Mouse (Mus musculus): ENCODE measurements around the gene Pla2g15. TPM values are rescaled to one million over a fixed set of nuclear protein-coding genes. Genes with fewer than 3 reads are reported as not detected.

Gene Pla2g15
- total and polyA plus RNA-seq, 2 experiments from 2014 or later: 14.6 to 18.2 TPM

GRCm38 (mm10) chr8:106129997-106130396, 20.2 kb upstream of the Pla2g15 start:
- no peaks in the 10 kb centered on the region for H3K9me3 ChIP-seq (ENCODE audit: low read length)
- no peak for TF ChIP-seq CTCF (IDR thresholded peaks at IDR 0.05; ENCODE audit: low read depth)
- DNase-seq (ENCODE audit: low spot score) (no peak), ATAC-seq (no peak)
- H3K4me3 ChIP-seq (ENCODE audit: low read length): no peak overlapping the region
- no peak overlapping the region for H3K27ac ChIP-seq
- no peaks in the 10 kb centered on the region for H3K4me1 ChIP-seq (ENCODE audit: insufficient read depth, low read length)
- H3K27me3 ChIP-seq (ENCODE audit: insufficient read depth, low read length): peaks cover 13% of the 10 kb centered on the region
- no peak overlapping the region for H3K9ac ChIP-seq (replicated peaks; ENCODE audit: low read length)
- H3K36me3 ChIP-seq (ENCODE audit: insufficient read depth, low read length): peaks cover 20% of the 10 kb centered on the region; the same call in 1 of the 2 replicates
- H3K4me2 ChIP-seq (ENCODE audit: low read depth, low read length): no peak overlapping the region
- WGBS: 90% methylated on average over 2 of the region's 2 CpGs

GRCm38 (mm10) chr8:106130505-106130904, 19.7 kb upstream of the Pla2g15 start:
- 88% methylated on average over 2 of the region's 2 CpGs for WGBS
- Histone ChIP-seq H3K36me3 (ENCODE audit: insufficient read depth, low read length) (peaks cover 20% of the 10 kb centered on the region; the same call in 1 of the 2 replicates), H3K4me1 (ENCODE audit: insufficient read depth, low read length) (no peaks in the 10 kb centered on the region), H3K4me2 (ENCODE audit: low read depth, low read length) (no peak overlapping the region), H3K9me3 (ENCODE audit: low read length) (no peaks in the 10 kb centered on the region), H3K4me3 (ENCODE audit: low read length) (no peak overlapping the region), H3K27me3 (ENCODE audit: insufficient read depth, low read length) (peaks cover 18% of the 10 kb centered on the region), H3K9ac (replicated peaks; ENCODE audit: low read length) (no peak overlapping the region), H3K27ac (no peak overlapping the region)
- no peak for TF ChIP-seq CTCF (IDR thresholded peaks at IDR 0.05; ENCODE audit: low read depth)
- ATAC-seq (no peak), DNase-seq (ENCODE audit: low spot score) (no peak)

- H3K9ac ChIP-seq (replicated peaks; ENCODE audit: low read length): no peak overlapping the region
- H3K4me1 ChIP-seq (ENCODE audit: insufficient read depth, low read length): peaks cover 3% of the 10 kb centered on the region; the same call in 1 of the 2 replicates
- no peaks in the 10 kb centered on the region for H3K9me3 ChIP-seq (ENCODE audit: low read length)
- H3K27ac ChIP-seq: no peak overlapping the region
- DNase-seq (ENCODE audit: low spot score) (no peak), ATAC-seq (no peak)
- 91% methylated on average over 4 of the region's 4 CpGs for WGBS
- H3K36me3 ChIP-seq (ENCODE audit: insufficient read depth, low read length): peaks cover 20% of the 10 kb centered on the region; the same call in 1 of the 2 replicates
- TF ChIP-seq CTCF (IDR thresholded peaks at IDR 0.05; ENCODE audit: low read depth): no peak
- no peak overlapping the region for H3K4me3 ChIP-seq (ENCODE audit: low read length)
- H3K4me2 ChIP-seq (ENCODE audit: low read depth, low read length): no peak overlapping the region
- H3K27me3 ChIP-seq (ENCODE audit: insufficient read depth, low read length): peaks cover 18% of the 10 kb centered on the region
These were observed 19.2 kb upstream of the Pla2g15 start for GRCm38 (mm10) chr8:106131021-106131420.

- Histone ChIP-seq H3K4me2 (ENCODE audit: low read depth, low read length) (no peak overlapping the region), H3K4me1 (ENCODE audit: insufficient read depth, low read length) (peaks cover 7% of the 10 kb centered on the region), H3K9ac (replicated peaks; ENCODE audit: low read length) (no peak overlapping the region), H3K4me3 (ENCODE audit: low read length) (no peak overlapping the region), H3K27ac (no peak overlapping the region), H3K9me3 (ENCODE audit: low read length) (no peaks in the 10 kb centered on the region), H3K36me3 (ENCODE audit: insufficient read depth, low read length) (peaks cover 20% of the 10 kb centered on the region; the same call in 1 of the 2 replicates), H3K27me3 (ENCODE audit: insufficient read depth, low read length) (peaks cover 23% of the 10 kb centered on the region)
- ATAC-seq: no peak
- 90% methylated on average over 7 of the region's 7 CpGs for WGBS
- no peak for TF ChIP-seq CTCF (IDR thresholded peaks at IDR 0.05; ENCODE audit: low read depth)
- DNase-seq (ENCODE audit: low spot score): no peak
These were observed 18.5 kb upstream of the Pla2g15 start for GRCm38 (mm10) chr8:106131488-106132222.

GRCm38 (mm10) chr8:106132356-106132755, 17.8 kb upstream of the Pla2g15 start:
- Histone ChIP-seq H3K27ac (no peak overlapping the region), H3K9me3 (ENCODE audit: low read length) (no peaks in the 10 kb centered on the region), H3K9ac (replicated peaks; ENCODE audit: low read length) (no peak overlapping the region), H3K36me3 (ENCODE audit: insufficient read depth, low read length) (peaks cover 18% of the 10 kb centered on the region; the same call in 1 of the 2 replicates), H3K27me3 (ENCODE audit: insufficient read depth, low read length) (peaks cover 30% of the 10 kb centered on the region), H3K4me1 (ENCODE audit: insufficient read depth, low read length) (peaks cover 14% of the 10 kb centered on the region), H3K4me2 (ENCODE audit: low read depth, low read length) (no peak overlapping the region), H3K4me3 (ENCODE audit: low read length) (no peak overlapping the region)
- DNase-seq (ENCODE audit: low spot score) (no peak), ATAC-seq (no peak)
- WGBS: 92% methylated on average over 11 of the region's 11 CpGs
- TF ChIP-seq CTCF (IDR thresholded peaks at IDR 0.05; ENCODE audit: low read depth): no peak

- Histone ChIP-seq H3K36me3 (ENCODE audit: insufficient read depth, low read length) (peaks cover 17% of the 10 kb centered on the region; the same call in 1 of the 2 replicates), H3K4me3 (ENCODE audit: low read length) (no peak overlapping the region), H3K27ac (no peak overlapping the region), H3K4me1 (ENCODE audit: insufficient read depth, low read length) (peaks cover 20% of the 10 kb centered on the region), H3K9ac (replicated peaks; ENCODE audit: low read length) (no peak overlapping the region), H3K9me3 (ENCODE audit: low read length) (no peaks in the 10 kb centered on the region), H3K4me2 (ENCODE audit: low read depth, low read length) (no peak overlapping the region), H3K27me3 (ENCODE audit: insufficient read depth, low read length) (peaks cover 32% of the 10 kb centered on the region)
- TF ChIP-seq CTCF (IDR thresholded peaks at IDR 0.05; ENCODE audit: low read depth): no peak
- WGBS: 72% methylated on average over 13 of the region's 13 CpGs
- no peak for ATAC-seq
- no peak for DNase-seq (ENCODE audit: low spot score)
These were observed 16.7 kb upstream of the Pla2g15 start for GRCm38 (mm10) chr8:106133526-106133925.

- Histone ChIP-seq H3K4me2 (ENCODE audit: low read depth, low read length) (no peak overlapping the region), H3K4me3 (ENCODE audit: low read length) (no peak overlapping the region), H3K4me1 (ENCODE audit: insufficient read depth, low read length) (peaks cover 20% of the 10 kb centered on the region), H3K9me3 (ENCODE audit: low read length) (no peaks in the 10 kb centered on the region), H3K36me3 (ENCODE audit: insufficient read depth, low read length) (peaks cover 13% of the 10 kb centered on the region; the same call in 1 of the 2 replicates), H3K27me3 (ENCODE audit: insufficient read depth, low read length) (peaks cover 32% of the 10 kb centered on the region), H3K9ac (replicated peaks; ENCODE audit: low read length) (no peak overlapping the region), H3K27ac (no peak overlapping the region)
- no peak for TF ChIP-seq CTCF (IDR thresholded peaks at IDR 0.05; ENCODE audit: low read depth)
- 77% methylated on average over 6 of the region's 6 CpGs for WGBS
- ATAC-seq: no peak
- DNase-seq (ENCODE audit: low spot score): no peak
These were observed 16.3 kb upstream of the Pla2g15 start for GRCm38 (mm10) chr8:106133946-106134345.
